Mouse (Mus musculus) cerebellum, postnatal 25 days (tissue): ENCODE measurements around the gene Kcna3.

ENCODE experiments used
- DNase-seq, 2 experiments: peaks; one replicate each; pipeline ENCODE4 v3.0.0; 2021; ENCODE audit warnings: mixed read lengths in 2 of 2

Gene Kcna3

DNA sequence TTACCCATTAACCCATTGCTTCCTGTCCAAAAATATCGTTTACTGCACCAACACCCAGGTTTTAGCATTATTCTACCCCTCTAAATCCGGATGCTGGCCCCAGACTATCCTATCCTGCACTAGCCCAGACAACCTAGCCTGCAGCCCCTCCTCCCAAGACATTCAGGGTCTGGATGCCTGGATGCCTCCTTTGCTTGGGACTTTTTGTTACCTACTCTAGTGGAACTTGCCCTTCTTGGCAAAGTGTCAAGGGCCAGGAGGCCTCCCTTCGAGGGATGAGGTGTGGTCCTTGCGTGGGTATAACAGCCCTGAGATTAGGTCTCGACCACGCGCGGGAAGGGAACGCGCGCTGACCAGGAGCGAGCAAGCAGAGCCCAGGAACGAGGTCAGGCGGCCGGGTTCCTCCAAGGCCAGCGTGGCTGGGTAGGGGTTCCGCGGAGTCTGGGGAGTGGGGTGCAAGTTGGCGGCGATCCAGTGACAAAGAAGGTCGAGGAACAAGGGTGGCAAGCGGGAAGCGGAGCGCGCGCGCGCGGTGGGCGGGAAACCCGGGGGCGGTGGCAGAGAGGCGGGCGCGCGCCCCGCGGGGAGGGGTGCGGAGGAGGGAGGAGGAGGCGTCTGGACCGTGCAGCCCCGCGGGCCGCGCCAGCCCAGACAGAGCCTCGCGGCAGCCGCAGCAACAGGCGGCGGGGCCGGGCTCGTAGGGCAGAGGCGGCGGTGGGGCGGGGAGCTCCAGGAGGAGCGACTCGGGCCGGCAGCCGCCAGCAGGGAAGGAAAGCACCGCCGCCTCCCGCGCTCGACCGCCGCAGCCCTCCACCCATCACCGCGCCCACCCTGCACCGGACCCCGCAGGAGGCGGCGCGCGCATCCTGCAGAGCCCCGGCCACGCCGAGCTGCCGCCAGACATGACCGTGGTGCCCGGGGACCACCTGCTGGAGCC, at the start of gene Kcna3:
TSS of gene Kcna3 (plus strand) at position 649 of the 937 bp plus-strand sequence.
- DNase-seq, result peak; percentile 72 to 85

GRCm38 (mm10) chr3:106991334-106991733, 44.6 kb upstream of the Kcna3 start:
- no peak for DNase-seq

- no peak for DNase-seq
Observed at GRCm38 (mm10) chr3:106995347-106995746, 40.6 kb upstream of the Kcna3 start.

- peak in 1 of 2 experiments; percentile 20 for DNase-seq
Observed at GRCm38 (mm10) chr3:106996186-106996585, 39.8 kb upstream of the Kcna3 start.

DNA sequence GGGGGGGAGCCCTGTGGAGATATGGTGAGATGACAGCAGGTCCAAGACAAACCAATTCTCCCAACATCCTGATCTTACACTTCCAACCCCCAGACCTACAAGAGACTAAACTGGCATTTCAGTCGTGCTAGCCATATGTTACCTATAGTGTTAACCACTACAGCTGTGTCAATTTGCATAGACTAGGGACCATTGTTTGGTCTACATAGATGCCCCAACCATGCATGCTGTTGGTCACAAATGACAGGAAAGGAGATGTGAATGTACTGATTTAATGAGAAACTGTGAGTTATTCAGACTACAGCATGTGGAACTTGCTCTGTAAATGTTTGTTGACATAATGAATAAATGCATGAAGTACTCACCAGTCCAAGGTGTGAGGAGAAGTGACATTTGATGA, 37.6 kb upstream of the Kcna3 start:
- DNase-seq, result no peak

GRCm38 (mm10) chr3:107000165-107000564, 35.8 kb upstream of the Kcna3 start:
- no peak for DNase-seq

DNA sequence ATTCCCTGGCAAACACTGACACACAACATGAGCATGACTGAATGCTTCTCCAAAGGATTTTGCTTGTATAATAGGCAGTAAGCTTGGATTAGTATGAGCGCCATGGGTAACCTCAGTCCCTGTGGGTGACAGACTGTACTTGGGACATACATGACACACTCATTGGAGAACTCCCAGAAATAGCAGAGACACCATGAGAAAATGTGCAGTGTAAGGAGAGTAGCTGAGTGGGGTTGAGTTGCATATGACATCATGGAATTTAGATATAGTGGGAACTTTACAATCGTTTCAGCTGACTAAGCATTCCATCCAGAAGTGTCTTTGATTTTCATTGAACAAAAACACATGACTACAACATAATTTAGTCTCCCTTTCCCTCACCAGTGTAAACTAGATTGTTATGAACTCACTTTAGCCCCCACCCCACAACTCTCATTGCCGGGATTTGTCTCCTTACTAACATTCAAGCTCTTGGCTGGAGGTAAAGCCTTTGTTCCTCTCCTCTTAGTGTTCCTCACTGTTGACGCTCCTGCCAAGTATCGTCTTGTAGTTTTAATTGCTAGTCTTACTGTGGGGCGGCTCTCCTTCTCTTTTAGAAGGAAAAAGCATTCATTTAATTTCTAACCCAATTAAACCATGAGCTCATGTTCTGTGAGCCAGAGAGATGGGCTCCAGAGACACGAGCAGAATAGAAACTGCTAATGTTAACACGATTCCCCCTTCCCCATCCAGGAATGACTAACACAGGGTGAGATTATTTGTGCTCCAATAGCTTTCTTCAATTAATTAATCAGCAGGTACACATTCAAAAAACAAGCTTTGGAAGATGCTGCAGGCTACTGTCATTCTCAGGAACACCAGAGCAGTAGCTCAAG, 33.5 kb upstream of the Kcna3 start:
- no peak for DNase-seq

DNA sequence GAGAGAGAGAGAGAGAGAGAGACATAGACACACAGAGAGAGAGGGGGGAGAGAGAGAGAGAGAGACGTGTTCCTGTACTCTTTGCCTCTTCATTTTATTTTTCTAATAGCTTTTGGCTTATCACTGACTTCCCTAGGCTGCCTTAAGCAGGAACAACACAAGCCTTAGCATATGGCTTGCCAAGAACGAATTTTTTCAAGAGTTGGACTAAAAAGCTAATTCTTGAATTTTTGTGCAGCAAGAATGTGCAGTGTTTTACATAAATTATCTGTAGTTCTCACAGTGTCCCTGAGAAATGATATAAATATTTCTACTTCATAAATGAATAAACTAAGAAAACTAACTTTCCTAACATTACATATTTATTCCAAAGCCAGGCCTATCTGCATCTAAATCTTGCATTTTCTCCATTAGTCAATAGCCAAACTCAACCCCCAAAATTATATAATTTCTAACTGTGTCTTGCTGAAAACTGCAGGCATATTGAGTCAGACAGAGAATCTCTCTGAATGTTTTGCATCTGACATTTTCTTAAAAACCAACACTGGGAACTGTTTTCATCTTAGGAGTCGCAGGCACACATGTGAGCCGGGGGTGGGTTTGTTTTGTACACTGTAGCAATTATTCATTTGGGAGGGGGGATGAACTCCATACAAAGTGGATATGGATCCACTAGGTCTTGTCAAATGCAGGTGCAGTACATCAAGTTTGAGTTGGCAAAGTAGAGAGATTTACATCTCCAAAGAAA, 26.5 kb upstream of the Kcna3 start:
- no peak for DNase-seq

- DNase-seq, result no peak
Observed at GRCm38 (mm10) chr3:107018286-107018685, 17.7 kb upstream of the Kcna3 start.

GRCm38 (mm10) chr3:107031547-107031946, 4.4 kb upstream of the Kcna3 start:
- DNase-seq, result no peak

- DNase-seq, result no peak
Observed at GRCm38 (mm10) chr3:107034776-107035175, 1.2 kb upstream of the Kcna3 start.

GRCm38 (mm10) chr3:107036458-107037039, 580 bp downstream of the Kcna3 start:
- peak in 1 of 2 experiments; percentile 33 for DNase-seq

GRCm38 (mm10) chr3:107037105-107037504, 1.1 kb downstream of the Kcna3 start:
- DNase-seq, result peak; percentile 22 to 42

DNA sequence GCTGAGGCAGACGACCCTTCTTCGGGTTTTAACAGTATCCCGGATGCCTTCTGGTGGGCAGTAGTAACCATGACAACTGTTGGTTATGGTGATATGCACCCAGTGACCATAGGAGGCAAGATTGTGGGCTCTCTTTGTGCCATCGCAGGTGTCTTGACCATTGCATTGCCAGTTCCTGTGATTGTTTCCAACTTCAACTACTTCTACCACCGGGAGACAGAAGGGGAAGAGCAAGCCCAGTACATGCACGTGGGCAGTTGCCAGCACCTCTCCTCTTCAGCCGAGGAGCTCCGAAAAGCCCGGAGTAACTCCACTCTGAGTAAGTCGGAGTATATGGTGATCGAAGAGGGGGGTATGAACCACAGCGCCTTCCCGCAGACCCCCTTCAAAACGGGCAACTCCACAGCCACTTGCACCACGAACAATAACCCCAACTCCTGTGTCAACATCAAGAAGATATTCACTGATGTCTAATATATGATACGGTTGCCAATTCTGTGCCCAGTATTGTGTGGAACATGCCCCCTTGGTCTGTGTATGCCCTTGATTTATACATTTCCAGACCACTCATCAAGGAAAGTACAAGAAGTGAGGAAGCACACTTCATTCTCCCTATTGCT, 1.7 kb downstream of the Kcna3 start:
- peak; percentile 12 to 17 for DNase-seq

DNA sequence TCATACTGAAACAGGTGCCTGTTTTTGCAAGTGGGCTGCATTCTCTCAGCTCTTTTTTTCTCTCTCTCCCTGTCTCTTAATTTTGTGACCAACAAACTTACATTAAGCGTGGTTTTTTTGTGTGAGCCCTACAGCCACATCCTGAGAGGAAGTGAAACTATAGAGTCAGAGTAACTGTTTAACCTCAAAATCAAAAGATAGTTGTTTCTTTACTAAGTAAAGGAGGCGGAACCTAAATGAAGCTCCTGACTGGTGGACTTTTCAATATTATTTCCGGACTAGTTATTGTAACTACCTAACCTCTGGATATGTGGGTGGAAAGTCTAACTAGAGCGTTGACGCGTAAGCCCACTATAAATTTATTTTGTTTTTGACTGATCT, 2.2 kb downstream of the Kcna3 start:
- DNase-seq, result no peak

DNA sequence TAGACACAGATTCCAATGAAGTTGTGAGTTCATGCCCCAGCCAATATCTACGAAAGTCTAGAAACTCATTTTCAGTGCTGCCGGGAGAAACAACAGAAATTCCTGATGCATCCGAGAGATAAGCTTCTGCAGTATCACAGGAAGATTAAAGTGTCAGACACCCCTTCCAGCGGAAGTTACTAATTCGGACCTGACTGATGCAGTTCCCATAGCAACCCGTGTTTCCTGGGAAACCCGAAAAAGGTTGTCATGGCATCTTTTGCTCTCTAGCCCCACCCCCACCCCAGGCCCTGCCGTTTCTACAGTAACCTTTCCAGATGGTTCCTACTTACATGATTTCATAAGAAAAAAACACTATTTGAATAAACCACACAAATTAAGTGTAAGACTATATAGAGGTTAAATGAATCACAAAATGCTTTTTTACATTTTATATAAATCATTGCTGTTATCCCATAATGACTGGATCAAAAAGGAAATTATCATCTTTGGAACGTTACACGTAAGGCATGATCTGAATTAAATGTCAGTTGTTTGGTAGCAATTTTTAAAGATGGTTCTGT, 2.8 kb downstream of the Kcna3 start:
- peak; percentile 8 to 11 for DNase-seq

DNA sequence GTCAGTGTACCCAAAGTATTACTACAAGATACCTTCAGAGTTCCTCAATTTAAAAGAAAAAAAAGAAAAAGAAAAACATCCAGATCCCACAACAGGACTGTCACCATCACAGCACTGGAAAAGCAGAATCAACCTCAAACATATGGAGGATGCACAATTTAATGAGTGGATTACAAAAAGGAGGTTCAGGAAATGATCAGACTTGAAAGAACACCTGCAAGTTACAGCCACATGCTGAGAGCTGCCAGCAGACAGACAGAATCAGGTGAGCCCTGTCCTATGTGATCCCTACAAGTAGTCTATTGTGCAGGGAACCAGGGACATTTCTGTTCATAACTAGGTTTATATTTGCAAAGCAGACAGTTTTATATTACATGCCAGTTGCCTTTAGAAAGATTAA, 3.3 kb downstream of the Kcna3 start:
- DNase-seq, result no peak

DNA sequence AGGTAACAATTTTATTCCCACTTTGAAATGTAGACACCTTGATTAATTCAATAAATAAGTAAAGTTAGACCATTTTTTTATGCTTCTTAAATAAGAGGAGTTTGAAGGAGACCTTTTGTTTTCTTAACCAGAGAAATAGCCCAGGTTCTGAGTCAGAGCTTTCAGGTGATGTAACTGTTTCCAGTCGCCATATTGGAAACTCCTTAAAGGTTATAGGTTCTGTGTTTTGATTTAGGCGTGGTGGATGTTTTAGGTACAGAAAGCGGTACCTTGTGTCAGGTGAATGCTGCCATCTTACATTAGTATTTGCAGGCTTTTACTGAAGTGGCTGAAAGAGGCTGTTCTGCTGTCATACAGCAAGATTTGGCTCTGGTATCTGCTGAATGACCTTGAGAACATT, 4.4 kb downstream of the Kcna3 start:
- DNase-seq, result no peak

- DNase-seq, result no peak
Observed at GRCm38 (mm10) chr3:107041718-107042117, 5.7 kb downstream of the Kcna3 start.

DNA sequence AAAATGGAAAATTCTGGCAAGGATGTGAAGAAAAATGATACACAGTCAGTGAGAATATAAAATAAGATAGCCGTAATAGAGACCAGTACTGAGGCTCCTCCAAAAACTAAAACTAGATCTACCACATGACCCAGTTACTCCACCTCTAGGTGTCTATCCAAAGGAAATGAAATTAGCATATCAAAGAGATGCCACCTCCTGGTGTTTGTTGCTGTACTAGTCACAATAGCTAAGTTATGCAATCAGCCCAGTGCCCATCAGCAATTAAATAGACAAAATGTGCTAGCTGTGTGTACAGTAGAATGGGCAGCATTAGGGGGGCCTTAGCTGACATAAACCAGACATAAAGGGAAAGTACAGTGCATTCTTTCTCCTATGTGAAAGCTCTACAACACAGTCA, 25.5 kb downstream of the Kcna3 start:
- DNase-seq, result no peak

- DNase-seq, result no peak
Observed at GRCm38 (mm10) chr3:107062771-107063170, 26.8 kb downstream of the Kcna3 start.
